Comparison of ENCODE assay signal across 8 mouse cellular contexts in the genomic region with DNA sequence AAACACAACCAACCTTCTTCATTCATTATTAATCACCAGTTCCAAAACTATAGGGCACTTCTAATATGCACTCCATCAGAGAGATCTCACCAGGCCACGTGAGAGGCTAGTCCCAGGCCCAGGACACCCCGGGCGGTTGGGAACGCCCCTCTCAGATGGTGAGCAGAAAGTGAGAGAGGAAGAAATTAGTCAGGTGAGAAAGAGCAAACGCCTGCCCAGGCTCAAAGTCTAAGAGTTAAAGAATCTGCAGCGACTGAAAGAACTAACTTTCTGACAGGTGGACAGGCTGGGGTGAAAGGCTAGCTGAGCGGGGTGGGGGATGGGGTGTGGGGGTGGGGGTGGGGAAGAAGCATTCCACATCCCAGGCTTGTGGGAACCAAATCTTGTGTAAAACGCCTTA.
DNase-seq lines count a peak whose midpoint lies in the region; ATAC-seq lines count a peak whose summit lies in the region.

No protein-coding gene starts in this region.

- H3K4me1 ChIP-seq in erythroblast, embryonic 14.5 days (ENCODE audit: control insufficient read depth), result peaks cover 26% of the 10 kb centered on the region
- H3K4me1 ChIP-seq in limb, embryonic 13.5 days, result peaks cover 55% of the 10 kb centered on the region

- H3K27ac ChIP-seq in limb, embryonic 13.5 days, result no peak overlapping the region

- H3K4me3 ChIP-seq in erythroblast, embryonic 14.5 days (replicated peaks), result peak overlapping the region; percentile 9
- H3K4me3 ChIP-seq in limb, embryonic 13.5 days, result no peak overlapping the region

- peak overlapping the region; percentile 69; the same call in 1 of the 2 replicates for H3K4me2 ChIP-seq in limb, embryonic 13.5 days (replicated peaks)

- 10% methylated on average over 8 of the region's 8 CpGs for WGBS in limb, embryonic 13.5 days

- no peaks in the 10 kb centered on the region for H3K9me3 ChIP-seq in erythroblast, embryonic 14.5 days (ENCODE audit: control insufficient read depth, low read length)
- H3K9me3 ChIP-seq in limb, embryonic 13.5 days, result no peaks in the 10 kb centered on the region

- no peak overlapping the region for H3K9ac ChIP-seq in limb, embryonic 13.5 days

- H3K36me3 ChIP-seq in erythroblast, embryonic 14.5 days (ENCODE audit: control insufficient read depth), result no peaks in the 10 kb centered on the region
- H3K36me3 ChIP-seq in limb, embryonic 13.5 days, result no peaks in the 10 kb centered on the region

- DNase-seq in retina, embryonic 14.5 days (ENCODE audit: low spot score), result peak; percentile 5
- no peak for DNase-seq in retina, postnatal 1 day
- peak; percentile 84 for DNase-seq in yolk sac, embryonic 10.5 days (ENCODE audit: low spot score)
- no peak for DNase-seq in cerebellum, postnatal 25 days

- ATAC-seq in erythroblast, adult 5-6 weeks (replicated peaks; ENCODE audit: low FRiP score, poor library complexity, severe bottlenecking), result no peak
- ATAC-seq in limb, embryonic 13.5 days (ENCODE audit: low FRiP score, low read depth), result no peak
- no peak for ATAC-seq in inflammation-experienced regulatory T-cells, adult 6 months

- peaks cover 84% of the 10 kb centered on the region for H3K27me3 ChIP-seq in erythroblast, embryonic 14.5 days (ENCODE audit: control insufficient read depth)
- no peaks in the 10 kb centered on the region for H3K27me3 ChIP-seq in limb, embryonic 13.5 days

Comparison
In these comparisons a context has a peak if more than half of its experiments do, and no peak if none do; other contexts are left out.
1. DNase-seq: peak in retina, embryonic 14.5 days (single experiment) and yolk sac, embryonic 10.5 days (single experiment); none in retina, postnatal 1 day (single experiment) and cerebellum, postnatal 25 days (0 of 2).